10 mouse cellular contexts compared by ENCODE assay signal in the genomic region with DNA sequence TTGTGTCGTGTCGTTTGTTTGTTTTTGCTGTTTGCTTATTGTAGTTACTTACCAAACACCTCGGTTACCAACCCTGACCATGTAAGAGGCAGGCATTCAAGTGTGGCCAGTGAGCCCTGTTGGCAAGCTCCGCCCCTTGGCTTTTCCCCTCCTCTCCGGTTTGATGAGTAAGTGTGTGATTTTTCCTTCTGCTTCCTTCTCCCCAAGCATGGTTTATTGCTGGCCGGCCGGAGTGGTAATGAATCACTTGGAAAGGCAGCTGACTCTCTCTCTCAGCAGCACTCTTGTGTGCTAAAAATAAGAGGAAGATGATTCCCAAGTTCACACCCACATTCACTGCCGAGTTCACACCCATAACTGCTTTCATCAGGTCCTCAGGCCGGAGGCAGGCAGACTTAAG. TPM values are rescaled to one million over a fixed set of nuclear protein-coding genes. Genes with fewer than 3 reads are reported as not detected.
DNase-seq lines count a peak whose midpoint lies in the region; ATAC-seq and TF ChIP-seq lines count a peak whose summit lies in the region.
"Had no signal": no experiment of that assay in that cellular context is flagged by ENCODE, and none has a peak within 500 bp of the region (broad histone marks: within the 10 kb centered on the region; RNA-seq: fewer than 3 reads in every experiment).

No protein-coding gene starts in this region.

- no peak for TF ChIP-seq CTCF in layer of hippocampus, adult 2 months (conservative IDR thresholded peaks at IDR 0.05)

- no peak overlapping the region for H3K4me3 ChIP-seq in heart, embryonic 10.5 days
- H3K4me3 ChIP-seq in kidney, embryonic 14.5 days (ENCODE audit: low read length) = no peak overlapping the region
- H3K4me3 ChIP-seq in macrophage (ENCODE audit: inconsistent target) = no peak overlapping the region
- H3K4me3 ChIP-seq in forebrain, embryonic 15.5 days = no peak overlapping the region
- no peak overlapping the region for H3K4me3 ChIP-seq in layer of hippocampus, adult 2 months
- H3K4me3 ChIP-seq: neural tube, embryonic 12.5 days had no signal

- H3K27me3 ChIP-seq in heart, embryonic 10.5 days (ENCODE audit: insufficient read depth, poor library complexity, severe bottlenecking) = no peaks in the 10 kb centered on the region; the same call in 1 of the 2 replicates
- H3K27me3 ChIP-seq in kidney, embryonic 14.5 days (ENCODE audit: control insufficient read depth, insufficient read depth, low read length) = no peaks in the 10 kb centered on the region
- no peaks in the 10 kb centered on the region for H3K27me3 ChIP-seq in forebrain, embryonic 15.5 days
- H3K27me3 ChIP-seq: neural tube, embryonic 12.5 days had no signal

- no peaks in the 10 kb centered on the region for H3K36me3 ChIP-seq in heart, embryonic 10.5 days
- no peaks in the 10 kb centered on the region for H3K36me3 ChIP-seq in kidney, embryonic 14.5 days (ENCODE audit: control insufficient read depth, insufficient read depth, low read length)
- no peaks in the 10 kb centered on the region for H3K36me3 ChIP-seq in macrophage (ENCODE audit: inconsistent target)
- H3K36me3 ChIP-seq in forebrain, embryonic 15.5 days = no peaks in the 10 kb centered on the region
- H3K36me3 ChIP-seq: G1E; neural tube, embryonic 12.5 days had no signal

- peak; percentile 45; the same call in 1 of the 2 replicates for ATAC-seq in kidney, embryonic 14.5 days (ENCODE audit: low FRiP score, low TSS enrichment)
- ATAC-seq in forebrain, embryonic 15.5 days (replicated peaks) = no peak
- ATAC-seq in monocyte, adult 5-6 weeks (replicated peaks; ENCODE audit: insufficient number of reproducible peaks, low FRiP score, low TSS enrichment, poor library complexity, severe bottlenecking) = no peak

- 64% methylated on average over 9 of the region's 9 CpGs for WGBS in heart, embryonic 10.5 days
- WGBS in kidney, embryonic 14.5 days = 35% methylated on average over 9 of the region's 9 CpGs
- WGBS in macrophage (ENCODE audit: missing documents) = 59% methylated on average over 9 of the region's 9 CpGs
- WGBS in forebrain, embryonic 15.5 days = 87% methylated on average over 9 of the region's 9 CpGs

- H3K9me3 ChIP-seq in heart, embryonic 10.5 days = no peaks in the 10 kb centered on the region
- H3K9me3 ChIP-seq in kidney, embryonic 14.5 days (ENCODE audit: control insufficient read depth, low read length) = no peaks in the 10 kb centered on the region
- H3K9me3 ChIP-seq in forebrain, embryonic 15.5 days = no peaks in the 10 kb centered on the region
- H3K9me3 ChIP-seq: neural tube, embryonic 12.5 days had no signal

- no peak overlapping the region for H3K4me2 ChIP-seq in kidney, embryonic 14.5 days (replicated peaks; ENCODE audit: low read depth, low read length)
- no peak overlapping the region for H3K4me2 ChIP-seq in forebrain, embryonic 15.5 days (replicated peaks)
- H3K4me2 ChIP-seq: neural tube, embryonic 12.5 days had no signal

- DNase-seq in heart, adult 18-20 months = peak; percentile 59 to 60
- DNase-seq in heart, embryonic 10.5 days (ENCODE audit: low spot score) = no peak
- DNase-seq in frontal cortex, postnatal 25 days (ENCODE audit: low spot score in 2 of 2) = peak; percentile 8 to 15
- DNase-seq in layer of hippocampus, adult 2 months (ENCODE audit: low spot score in 2 of 2) = no peak

- H3K4me1 ChIP-seq in heart, embryonic 10.5 days = peaks cover 43% of the 10 kb centered on the region
- H3K4me1 ChIP-seq in kidney, embryonic 14.5 days (ENCODE audit: control insufficient read depth, insufficient read depth, low read length) = peaks cover 52% of the 10 kb centered on the region
- H3K4me1 ChIP-seq in forebrain, embryonic 15.5 days = peaks cover 11% of the 10 kb centered on the region

- H3K27ac ChIP-seq in heart, embryonic 10.5 days = no peak overlapping the region
- 0 out of 2 replicates have a peak overlapping the region, but pooled peaks have one; percentile 10 for H3K27ac ChIP-seq in kidney, embryonic 14.5 days (ENCODE audit: low read depth, low read length)
- H3K27ac ChIP-seq in macrophage = peak overlapping the region; percentile 34
- H3K27ac ChIP-seq in forebrain, embryonic 15.5 days (replicated peaks) = no peak overlapping the region
- H3K27ac ChIP-seq in layer of hippocampus, adult 2 months = no peak overlapping the region
- H3K27ac ChIP-seq: neural tube, embryonic 12.5 days had no signal

- H3K79me2 ChIP-seq in macrophage (ENCODE audit: inconsistent target) = peaks cover 76% of the 10 kb centered on the region; the same call in 1 of the 2 replicates

- no peak overlapping the region for H3K9ac ChIP-seq in kidney, embryonic 14.5 days (ENCODE audit: low read depth, low read length)
- no peak overlapping the region for H3K9ac ChIP-seq in forebrain, embryonic 15.5 days (replicated peaks)
- H3K9ac ChIP-seq: neural tube, embryonic 12.5 days had no signal

RNA-seq across cellular contexts. Expression of a gene that starts 15.4 kb away (rescaled TPM):
- 10 to 100 TPM; 56.9 to 65.1 TPM for total RNA-seq in heart, adult 18-20 months (2021)
- 14.4 and 21.0 TPM in 2 replicates for polyA plus RNA-seq in heart, embryonic 10.5 days (2016; fragmentation: Nextera tagmentation; extraction: Ambion mirVana)
- polyA plus RNA-seq in kidney, embryonic 14.5 days (2014; fragmentation: Nextera tagmentation; extraction: Ambion mirVana) = 34.0 and 52.2 TPM in 2 replicates
- 1,000 to 10,000 TPM in 1 of 26 experiments, 100 to 1,000 TPM in 16, 10 to 100 TPM in 9; 54.0 to 1,244 (median 120) TPM for total RNA-seq in macrophage (2018; cell fraction: chromatin; rRNA removed)
- total RNA-seq in macrophage (2018; cell fraction: cytosol; rRNA removed) = 10 to 100 TPM; 13.1 to 70.8 (median 23.9) TPM
- total RNA-seq in macrophage (2018; cell fraction: nucleus; rRNA removed) = 100 to 1,000 TPM in 6 of 26 experiments, 10 to 100 TPM in 20; 26.5 to 518 (median 59.4) TPM
- polyA plus RNA-seq in macrophage (2018) = 15.0 to 27.3 TPM (median 16.4 TPM) in 3 replicates
- 43.0 and 48.1 TPM in 2 replicates for polyA plus RNA-seq in forebrain, embryonic 15.5 days (2015; fragmentation: Nextera tagmentation; extraction: Ambion mirVana)
- 0.38 to 1.3 TPM (median 1.2 TPM) in 3 replicates for total RNA-seq in monocyte, adult 5-6 weeks (2017)
- total RNA-seq in layer of hippocampus, adult 2 months (2021) = 10 to 100 TPM; 52.0 to 54.3 TPM
- polyA plus RNA-seq: G1E had no signal

Comparison
In these comparisons a context has a peak if more than half of its experiments do, and no peak if none do; other contexts are left out.
1. DNase-seq: peak in heart, adult 18-20 months (2 of 2) and frontal cortex, postnatal 25 days (2 of 2); none in heart, embryonic 10.5 days (single experiment) and layer of hippocampus, adult 2 months (0 of 2).
2. H3K27ac ChIP-seq: peak in kidney, embryonic 14.5 days (single experiment) and macrophage (single experiment); none in heart, embryonic 10.5 days (single experiment), forebrain, embryonic 15.5 days (single experiment) and layer of hippocampus, adult 2 months (single experiment).